Mouse (Mus musculus): Measurements from ENCODE around the gene Fam19a5.

Gene Fam19a5

DNA sequence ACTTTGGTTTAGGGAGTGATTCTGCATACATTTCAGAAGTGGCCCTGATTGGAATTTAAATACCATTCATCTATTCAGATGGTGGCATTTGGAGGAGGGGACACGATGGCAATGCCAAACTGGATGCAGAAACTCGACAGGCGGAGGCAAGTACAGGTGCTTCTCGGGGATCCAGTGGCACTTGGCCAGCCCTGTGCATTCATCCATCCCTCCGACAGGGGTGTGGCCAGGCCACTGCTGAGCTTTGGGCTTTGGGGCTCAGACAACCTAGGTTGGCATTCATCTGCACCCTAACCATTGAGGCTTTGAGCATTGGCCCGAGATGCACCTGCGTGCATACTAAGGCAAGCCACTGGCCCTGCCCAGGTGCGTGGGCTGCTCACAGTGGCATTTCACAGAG lies 52.6 kb downstream of the Fam19a5 start:
- DNase-seq (ENCODE audit: low read depth), result no peak

DNA sequence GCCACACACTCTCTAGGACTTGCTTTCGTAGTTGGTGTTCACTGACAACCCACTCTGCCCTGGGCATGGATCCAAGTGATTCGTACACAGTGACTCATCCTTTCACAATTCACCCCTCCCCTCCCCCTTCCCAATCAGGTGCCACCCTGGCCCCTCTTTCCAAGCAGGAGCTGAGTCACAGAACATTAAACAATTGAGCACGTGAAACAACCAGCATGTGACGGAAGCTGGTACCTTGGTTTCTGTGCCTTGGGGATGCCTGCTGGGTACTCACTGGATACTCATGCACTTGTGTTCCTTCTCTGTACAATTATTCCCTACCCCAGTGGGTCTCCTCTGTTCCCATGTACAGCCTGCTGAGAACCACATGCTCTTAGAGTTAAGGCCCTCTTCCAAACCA lies 53.0 kb downstream of the Fam19a5 start:
- DNase-seq (ENCODE audit: low read depth), result no peak

DNA sequence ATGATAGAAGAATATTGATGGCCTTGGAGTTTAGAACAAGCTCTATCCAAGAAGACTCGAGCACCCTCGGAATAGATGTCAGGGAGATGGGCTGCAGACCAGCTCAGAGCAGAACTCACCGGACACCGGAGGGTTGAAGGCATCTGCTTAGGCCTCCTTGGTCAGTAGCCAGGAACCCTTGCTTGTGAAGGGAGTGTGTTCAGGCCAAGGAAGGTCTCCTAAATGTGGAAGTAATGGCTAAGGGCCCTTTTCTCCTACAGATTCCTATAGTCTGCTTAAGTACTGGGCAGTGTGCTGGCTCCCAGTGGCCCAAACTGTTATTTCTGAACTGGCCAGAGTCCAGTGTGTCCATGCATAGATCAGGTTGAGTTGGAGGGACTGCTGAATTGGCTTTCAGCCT lies 53.7 kb downstream of the Fam19a5 start:
- DNase-seq (ENCODE audit: low read depth), result no peak

DNA sequence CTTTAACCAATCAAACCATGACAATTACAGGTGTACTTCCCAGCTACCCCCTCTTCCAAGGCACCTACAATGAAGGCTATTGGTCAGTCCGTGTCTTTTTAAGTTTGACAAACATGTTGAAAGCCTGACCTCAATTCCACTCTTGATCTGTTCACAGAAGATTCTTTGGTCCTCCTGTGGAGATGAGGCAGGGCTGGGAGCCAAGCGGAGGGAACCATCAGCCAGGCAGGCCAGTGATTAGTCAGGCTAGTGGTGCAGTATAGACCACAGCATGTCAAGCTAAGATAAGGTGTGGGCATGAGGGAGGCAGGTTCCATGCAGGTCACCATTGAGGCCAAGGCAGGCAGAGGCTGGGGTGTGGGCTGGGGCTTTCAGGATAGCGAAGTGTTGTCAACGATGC lies 54.5 kb downstream of the Fam19a5 start:
- DNase-seq (ENCODE audit: low read depth), result no peak

DNA sequence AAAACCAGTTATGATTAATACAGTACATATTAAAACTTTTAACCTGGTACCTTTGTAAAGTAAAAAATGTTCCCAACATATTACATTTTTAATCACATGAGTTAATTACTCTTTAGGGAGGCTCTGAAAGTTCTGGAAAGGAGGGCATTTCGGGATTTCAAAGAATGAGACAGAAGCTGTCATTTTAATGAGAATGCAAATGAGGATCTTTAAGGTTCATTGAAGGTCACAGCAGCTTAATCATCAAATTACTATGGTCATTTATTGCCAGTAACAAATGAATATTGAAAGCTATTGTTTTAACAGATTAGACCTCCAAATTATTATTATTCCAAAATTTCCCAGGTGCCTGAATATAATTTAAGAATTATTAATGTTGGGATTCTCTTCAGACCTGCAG lies 59.2 kb downstream of the Fam19a5 start:
- no peak for DNase-seq (ENCODE audit: low read depth)

DNA sequence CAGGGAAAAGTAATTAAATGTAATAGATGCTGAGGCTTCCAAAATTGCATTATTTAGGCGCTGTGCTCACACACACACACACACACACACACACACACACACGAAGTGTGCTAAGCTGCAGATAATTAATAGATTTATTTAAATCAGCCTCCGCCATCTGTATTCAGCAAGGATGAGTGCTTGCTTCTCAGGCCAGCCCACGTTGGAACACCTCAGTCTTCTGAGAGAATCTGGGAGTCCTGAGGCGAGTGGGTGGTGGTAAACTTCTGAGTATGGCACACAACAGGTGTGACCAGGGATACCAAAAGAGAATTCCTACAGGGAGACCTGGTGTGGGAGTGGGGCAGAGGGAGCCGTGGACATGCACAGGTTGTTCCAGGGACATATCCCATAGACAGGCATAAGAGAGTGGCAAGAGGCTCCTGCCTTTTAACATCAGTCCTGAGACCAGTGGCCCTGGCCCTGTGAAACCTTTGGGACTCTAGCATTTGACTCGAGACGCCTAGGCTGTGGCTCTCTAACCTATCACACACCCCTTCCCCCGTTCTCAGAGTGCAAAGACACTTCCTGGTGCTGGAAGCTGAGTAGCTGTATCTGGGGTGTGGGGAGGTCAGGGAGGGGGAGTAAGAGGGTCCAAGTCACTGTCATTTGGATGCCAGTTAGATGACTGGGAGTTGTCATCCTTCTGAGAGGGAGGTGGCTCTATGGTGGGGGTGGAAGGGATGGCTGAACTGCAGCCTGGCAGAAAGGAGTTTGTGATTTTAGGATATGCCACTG lies 61.6 kb downstream of the Fam19a5 start:
- DNase-seq (ENCODE audit: low read depth), result no peak

DNA sequence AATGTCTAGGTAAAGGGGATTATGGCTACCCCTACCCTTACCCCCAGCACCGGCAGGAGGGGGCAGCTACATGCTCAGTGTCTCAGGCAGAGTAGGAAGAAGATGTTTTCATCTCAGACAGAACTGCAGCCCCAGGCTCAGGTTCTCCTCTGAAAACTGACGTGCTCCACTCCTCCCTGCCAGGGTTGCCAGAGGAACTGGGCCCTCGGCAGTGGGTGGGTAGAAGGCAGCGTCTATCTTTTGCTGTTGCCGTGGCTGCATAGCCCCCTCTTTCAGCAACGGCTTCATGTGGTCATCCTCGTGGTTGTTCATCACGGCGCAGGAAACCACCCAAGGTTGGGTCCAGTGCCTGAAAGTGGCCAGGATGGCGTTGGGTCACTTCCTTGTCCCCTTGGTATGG lies 62.6 kb downstream of the Fam19a5 start:
- DNase-seq (ENCODE audit: low read depth), result no peak

DNA sequence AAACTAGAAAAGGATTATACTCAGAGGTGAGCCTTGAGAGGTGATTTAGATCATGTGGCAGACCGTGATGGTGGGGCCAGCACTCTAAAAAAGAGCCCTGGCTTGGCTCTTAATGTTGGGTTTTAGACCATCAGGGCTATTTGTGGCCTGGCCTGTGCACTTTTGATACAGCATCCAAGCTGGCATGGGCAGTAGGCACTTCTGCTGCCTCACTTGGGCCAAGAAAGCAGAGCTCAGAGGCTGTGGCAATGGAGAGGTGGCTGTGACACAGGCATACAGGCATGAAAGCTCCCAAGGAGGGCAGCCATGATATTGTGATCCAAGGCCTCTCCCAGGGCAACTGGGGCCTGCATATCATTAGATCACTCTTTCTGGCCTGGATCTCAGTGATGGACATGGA lies 65.1 kb downstream of the Fam19a5 start:
- no peak for DNase-seq (ENCODE audit: low read depth)

DNA sequence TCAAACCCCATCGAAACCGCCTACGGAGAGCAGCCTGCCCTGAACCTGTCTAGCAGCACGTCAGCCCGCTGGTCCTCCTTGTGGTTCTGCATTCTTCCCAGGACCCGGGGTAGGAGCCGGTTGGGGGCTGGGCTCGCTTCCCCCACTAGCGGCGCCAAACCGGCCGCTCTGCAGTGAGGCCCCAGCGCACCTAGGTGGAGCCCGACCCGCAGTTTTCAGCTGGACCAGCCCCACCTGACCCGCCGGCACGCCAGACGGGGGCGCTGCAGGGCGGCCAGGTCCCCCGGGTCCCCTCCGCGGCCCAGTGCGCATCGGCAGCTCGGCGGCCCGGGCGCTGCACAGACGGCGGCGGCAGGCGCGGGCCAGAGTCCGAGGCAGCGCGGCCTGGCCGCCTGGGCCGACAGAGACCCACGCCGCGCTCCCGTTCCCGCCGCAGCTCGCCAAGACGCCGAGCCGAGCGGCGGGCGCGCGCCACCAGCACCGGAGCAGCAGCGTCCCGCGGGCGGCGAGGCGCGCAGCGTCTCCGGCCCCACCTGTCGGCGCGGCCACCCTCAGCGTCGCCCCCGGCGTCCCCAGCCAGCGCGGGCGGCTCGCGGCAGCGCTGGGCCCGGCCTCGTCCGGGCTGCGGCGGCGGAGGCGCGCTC lies 80.0 kb downstream of the Fam19a5 start:
- DNase-seq (ENCODE audit: low read depth), result no peak

DNA sequence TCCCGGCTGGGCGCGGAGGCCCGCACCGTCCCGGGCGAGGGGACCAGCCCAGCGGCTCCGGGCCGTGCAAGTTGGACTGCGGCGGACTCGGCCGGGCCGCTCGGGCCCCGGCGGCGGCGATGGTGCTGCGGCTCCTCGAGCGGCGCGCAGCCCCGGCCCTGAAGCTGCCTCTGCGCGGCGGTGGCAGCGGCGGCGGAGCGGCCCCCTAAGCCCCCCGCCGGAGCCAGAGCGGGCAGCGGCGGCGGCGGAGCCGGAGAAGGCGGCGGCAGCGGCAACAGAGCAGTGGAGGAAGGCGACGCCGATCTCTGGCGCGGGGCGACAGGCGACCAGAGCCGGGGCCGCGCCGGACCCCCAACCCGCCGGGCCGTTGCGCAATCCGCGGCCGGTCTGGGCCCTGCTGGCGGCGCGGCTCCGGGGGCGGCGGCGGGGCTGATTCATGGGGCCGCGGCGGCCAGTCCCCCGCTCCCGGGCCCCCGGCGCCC lies 80.6 kb downstream of the Fam19a5 start:
- no peak for DNase-seq (ENCODE audit: low read depth)

DNA sequence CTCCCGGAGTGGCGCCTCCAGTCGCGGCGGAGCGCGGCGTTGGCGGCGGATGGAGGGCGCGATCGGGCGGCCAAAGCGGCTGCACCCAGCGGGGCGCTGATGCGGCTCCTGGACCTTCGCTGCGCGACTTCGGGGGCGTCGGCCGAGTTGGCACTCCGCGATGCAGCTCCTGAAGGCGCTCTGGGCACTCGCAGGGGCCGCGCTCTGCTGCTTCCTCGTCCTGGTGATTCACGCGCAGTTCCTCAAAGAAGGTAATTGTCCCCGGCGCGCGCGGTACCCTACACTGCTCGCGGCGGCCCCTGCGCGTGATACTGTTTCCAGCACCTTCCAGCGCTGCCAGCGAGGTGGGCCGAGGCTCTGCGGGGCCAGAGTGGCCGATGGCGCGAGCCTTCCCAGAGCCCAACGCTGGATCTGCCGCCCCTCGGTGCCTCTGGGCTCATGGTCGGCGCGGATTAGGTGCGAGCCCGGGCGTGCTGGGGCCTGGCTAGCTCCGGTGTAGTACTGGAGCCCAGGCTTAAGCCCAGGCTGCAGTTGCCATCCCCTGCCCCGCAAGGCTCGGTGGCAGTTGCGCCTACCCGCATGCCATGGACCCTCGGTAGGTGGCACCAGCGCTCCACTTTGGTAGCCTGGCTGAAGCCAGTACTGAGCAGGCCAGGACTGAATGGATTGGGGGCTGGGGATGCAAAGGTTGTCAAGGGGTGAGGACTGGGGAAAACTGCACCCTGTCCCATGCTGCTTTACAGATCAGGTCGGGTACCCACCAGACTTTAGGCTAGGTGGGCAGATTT lies 81.3 kb downstream of the Fam19a5 start:
- DNase-seq (ENCODE audit: low read depth), result no peak

DNA sequence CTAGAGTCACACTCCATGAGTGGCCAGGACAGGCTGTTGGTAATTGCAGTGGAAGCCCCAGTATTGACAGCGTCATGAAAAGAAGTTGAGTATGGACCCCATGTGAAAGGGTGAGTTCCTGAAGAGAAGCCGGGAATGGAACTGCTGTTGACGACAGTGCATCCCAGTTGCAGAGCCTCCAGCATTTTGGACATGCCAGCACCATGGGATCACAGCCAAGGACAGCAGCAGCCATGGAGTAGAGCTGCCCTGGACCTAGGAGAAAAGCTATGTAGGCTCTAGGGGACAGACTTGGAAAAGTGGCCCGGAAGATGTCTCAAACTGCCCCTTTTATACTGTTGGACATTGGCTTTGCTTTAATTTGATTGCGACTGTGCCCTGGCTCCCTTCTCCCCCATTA lies 91.2 kb downstream of the Fam19a5 start:
- DNase-seq (ENCODE audit: low read depth), result no peak

DNA sequence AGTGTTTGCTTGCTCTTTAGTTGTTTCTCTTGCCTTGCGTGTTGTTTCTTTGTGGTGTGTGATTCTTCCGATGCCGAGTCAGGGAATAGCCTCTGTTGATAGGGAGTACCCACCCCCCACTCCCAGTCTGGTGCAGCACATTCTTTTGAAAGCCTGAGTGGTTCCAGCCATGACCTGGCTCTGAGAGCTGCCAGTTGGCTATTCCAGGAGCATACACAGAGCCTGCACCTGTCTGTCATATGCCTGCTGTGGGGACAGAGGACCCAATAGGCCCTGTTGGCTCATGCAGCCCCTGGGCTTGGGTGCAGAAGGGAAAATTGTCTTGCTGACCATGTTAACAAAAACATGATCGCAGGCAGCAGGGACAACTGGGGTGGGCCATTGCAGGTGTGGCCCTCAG lies 92.3 kb downstream of the Fam19a5 start:
- no peak for DNase-seq (ENCODE audit: low read depth)

DNA sequence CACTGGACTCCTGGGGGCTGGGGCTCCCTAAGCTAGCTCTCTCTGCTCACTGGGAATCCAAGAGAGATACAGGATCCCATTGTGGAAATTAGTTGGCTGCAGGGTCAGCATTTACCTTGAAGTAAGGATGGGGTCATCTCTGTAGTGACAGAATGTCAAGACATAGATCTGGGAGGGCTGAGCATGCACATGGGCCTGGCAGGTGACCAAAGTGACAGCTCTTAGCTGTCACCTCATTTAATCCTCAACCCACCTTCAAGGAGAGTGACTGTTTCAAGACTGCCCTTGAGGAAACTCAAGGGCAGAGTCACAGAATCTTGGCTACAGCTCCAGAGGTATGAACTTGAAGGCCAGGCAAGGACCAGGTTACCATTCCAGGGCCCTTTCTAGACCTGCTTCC lies 93.1 kb downstream of the Fam19a5 start:
- no peak for DNase-seq (ENCODE audit: low read depth)

DNA sequence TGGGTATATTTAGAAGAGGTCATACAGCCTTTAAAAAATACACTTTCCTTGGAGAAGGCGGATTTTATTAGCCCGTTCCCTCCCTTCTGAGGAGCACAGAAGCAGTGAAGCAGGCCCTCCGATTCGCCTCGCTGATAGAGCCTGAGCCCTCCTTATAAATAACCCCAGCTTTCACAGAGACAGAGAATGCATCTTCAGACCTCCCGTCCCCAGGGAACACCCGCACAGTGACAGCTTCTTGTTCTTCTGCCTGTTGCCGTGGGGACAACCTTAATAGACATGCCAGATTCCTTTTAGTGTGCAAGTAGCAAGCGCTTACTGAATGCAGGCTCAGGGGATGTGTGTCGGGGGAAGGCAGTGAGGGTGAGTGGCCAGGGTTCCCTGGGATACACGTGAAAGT lies 94.2 kb downstream of the Fam19a5 start:
- DNase-seq (ENCODE audit: low read depth), result no peak

DNA sequence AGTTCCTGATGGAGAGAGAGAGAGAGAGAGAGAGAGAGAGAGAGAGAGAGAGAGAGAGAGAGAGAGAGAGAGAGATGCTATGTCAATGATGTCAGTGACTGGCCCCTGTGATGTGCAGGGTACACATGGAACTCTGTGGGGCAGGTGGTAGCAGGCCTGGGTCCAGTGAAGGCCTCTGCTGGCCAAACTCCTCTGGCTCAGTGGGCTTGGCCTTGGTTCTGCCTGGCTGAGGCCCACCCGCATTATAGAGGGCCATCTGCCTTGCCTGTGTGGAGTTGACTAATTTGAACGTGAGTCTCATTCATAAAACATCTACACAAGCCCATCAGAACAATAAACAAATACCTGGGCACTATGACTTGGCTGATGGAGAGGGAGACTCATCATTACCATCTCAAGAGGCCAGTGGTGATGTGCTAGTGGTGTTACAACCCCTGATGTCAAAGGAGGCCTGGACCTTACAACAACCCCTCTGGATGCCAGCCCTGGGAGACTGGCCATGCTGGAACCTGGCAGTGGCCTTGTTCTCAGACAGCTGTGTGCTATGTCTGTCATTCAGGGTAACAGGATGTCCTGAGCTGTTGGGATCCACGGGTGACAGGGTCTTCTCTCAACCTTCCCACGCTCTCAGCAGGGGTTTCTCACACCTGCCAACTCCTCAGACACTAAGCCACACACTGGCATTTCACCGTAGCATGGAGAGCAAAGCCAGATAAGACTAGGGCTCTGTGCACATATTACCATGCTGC lies 102.4 kb downstream of the Fam19a5 start:
- no peak for DNase-seq (ENCODE audit: low read depth)

DNA sequence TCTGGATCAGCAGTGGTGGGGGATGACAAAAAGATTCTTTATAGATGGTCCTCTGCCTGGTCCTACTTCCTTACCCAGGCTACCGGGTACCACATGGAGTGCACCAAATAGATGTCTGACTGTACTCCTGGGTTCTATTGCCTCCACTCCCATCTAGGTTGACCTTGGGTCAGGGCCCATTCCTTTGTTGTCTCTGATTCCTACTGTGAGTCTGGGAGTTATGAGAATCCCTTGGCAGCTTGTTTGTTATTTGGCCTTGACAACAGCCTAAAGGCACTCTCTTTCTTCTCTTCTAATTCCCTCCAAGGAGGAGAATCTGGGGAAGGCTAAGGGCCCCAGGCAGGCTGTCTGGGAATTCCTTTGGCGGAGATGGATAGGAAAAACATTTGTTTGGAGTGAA lies 105.6 kb downstream of the Fam19a5 start:
- DNase-seq (ENCODE audit: low read depth), result no peak

DNA sequence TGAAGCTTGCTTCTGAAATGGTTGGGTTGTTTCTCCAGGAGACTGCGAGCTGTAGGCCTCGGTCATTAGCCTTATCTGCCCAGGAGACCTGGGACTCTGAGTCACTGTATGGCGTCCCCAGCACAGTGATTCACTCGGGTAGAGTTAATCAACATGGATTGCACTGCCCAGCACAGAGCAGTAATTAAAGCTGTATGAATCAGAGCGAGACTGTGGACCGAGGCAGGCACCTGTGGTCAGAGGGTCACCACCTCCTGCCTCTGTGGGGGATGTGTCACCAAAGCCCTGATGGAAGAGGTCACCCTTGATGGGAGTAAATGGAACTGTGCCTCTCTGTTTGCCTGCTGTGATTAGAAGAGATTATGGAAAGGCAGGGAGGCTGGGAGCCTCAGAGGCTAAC lies 110.5 kb downstream of the Fam19a5 start:
- no peak for DNase-seq (ENCODE audit: low read depth)

DNA sequence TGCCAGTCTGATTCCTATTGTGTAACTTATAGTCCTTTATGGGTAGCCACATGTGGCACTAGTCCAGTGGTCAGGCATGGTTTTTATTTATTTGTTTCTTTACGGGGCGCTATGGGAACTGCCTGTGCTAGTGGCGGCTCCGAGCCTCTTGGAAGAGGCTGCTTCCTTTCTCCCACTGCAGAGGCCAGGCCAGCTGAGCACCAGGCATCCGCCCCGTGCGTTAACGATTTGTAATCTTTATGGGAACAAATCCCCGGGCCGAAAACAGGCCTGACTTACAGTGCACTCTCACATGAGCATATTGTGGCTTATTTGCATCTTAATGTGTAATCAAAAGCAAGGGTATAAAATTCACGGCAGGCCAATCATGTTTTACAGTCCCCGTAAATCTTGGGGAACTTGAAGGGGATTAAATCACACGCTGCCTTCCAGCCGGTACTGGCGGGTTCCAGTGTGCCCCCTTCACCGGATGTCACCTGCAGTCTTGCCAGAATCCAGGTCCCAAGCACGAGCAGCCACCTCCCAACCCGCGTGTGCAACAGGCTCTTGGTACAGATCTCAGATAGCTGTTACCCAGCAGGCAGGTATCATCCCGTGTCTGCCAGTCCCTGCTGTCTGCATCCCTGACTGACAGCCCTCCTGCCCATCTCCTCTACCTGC lies 112.5 kb downstream of the Fam19a5 start:
- DNase-seq (ENCODE audit: low read depth), result no peak

DNA sequence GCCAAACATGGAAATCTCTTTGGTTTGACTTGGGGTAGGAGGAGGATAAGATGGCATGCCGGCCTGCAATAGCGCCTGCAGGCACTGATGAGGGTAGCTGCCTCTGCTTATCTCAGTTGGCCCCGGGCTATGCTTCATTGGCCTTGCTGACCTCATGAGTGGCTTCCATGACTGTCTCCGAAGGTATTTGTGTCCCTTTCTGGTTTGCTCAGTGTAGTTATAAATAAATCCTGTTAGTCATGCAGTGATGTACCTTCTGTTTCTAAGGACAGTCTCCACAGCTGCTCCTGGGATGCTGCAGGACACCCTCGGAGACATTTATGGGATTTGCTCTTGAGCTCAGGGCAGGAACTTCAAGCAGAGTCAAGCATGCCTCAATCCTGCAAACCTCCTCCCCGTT lies 115.6 kb downstream of the Fam19a5 start:
- DNase-seq (ENCODE audit: low read depth), result no peak

DNA sequence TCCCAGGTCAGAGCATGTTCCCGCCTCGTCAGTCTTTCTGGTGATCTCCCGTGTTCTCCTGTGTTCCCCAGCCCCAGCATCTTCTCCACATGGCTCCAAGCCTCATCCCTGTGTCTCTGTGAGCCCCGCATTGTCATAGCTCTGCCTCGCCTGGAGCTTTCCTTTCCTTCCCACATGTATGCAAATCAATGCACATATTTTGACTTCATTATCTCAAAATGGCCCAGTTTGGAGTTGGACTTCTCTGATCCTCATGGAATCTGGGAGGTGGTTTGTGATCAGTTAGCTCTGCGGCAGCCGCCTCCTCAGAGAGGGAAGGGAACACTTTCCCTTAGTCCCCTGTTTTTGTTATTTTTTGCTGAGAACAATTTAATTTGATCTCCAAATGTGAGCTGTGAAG lies 117.9 kb downstream of the Fam19a5 start:
- no peak for DNase-seq (ENCODE audit: low read depth)

Data from c-Kit-positive CD71-positive TER-119-negative erythroid progenitor cells, embryonic 14.5 days (primary cell).